Mouse (Mus musculus) mouse embryonic stem cell (cell line): ENCODE results near the gene Fasn.
"Not testable (repeated sequence)": the region's sequence is repeated elsewhere in the genome, so short reads cannot be mapped to it uniquely, and the experiment has no call there.

Experiments
- in situ Hi-C, 2 experiments: fragments of 300-500 bp; cut with MboI; formaldehyde crosslinking; loops; 1 replicate in 1 of 2; 3 replicates in 1 of 2; pipeline ENCODE4 v1.14.3; 2019 to 2020; ENCODE audit warnings: low sequenced_read_pairs in 2 of 2, low pct_unique_long_range_greater_than_20kb in 1 of 2, mixed read lengths in 1 of 2; ENCODE audit not compliant: unreplicated experiment in 1 of 2

The Fasn gene

GRCm38 (mm10) chr11:120804769-120805168 lies 19.6 kb downstream of the Fasn start:
- in situ Hi-C loops: no loop called here

GRCm38 (mm10) chr11:120804274-120804673 lies 20.1 kb downstream of the Fasn start:
- in situ Hi-C loops: no loop called here

- in situ Hi-C loops: no loop called here
Measured at GRCm38 (mm10) chr11:120800061-120800904, 24.1 kb downstream of the Fasn start.

- in situ Hi-C loops: no loop called here
Measured at GRCm38 (mm10) chr11:120799316-120799890, 24.9 kb downstream of the Fasn start.

- in situ Hi-C loops: no loop called here
Measured at GRCm38 (mm10) chr11:120798244-120798643, 26.1 kb downstream of the Fasn start.

GRCm38 (mm10) chr11:120796614-120796946 lies 27.8 kb downstream of the Fasn start:
- in situ Hi-C loops: no loop called here

GRCm38 (mm10) chr11:120795756-120796613 lies 28.4 kb downstream of the Fasn start, which contains the start of gene Dus1l:
Gene Dus1l (minus strand): TSS chr11:120796403.
- in situ Hi-C loops: no loop called here

GRCm38 (mm10) chr11:120792652-120793051 lies 31.7 kb downstream of the Fasn start:
- in situ Hi-C loops: no loop called here

GRCm38 (mm10) chr11:120789810-120790209 lies 34.5 kb downstream of the Fasn start:
- in situ Hi-C loops: no loop called here

- in situ Hi-C loops: no loop called here
Measured at GRCm38 (mm10) chr11:120789355-120789754, 35.0 kb downstream of the Fasn start.

GRCm38 (mm10) chr11:120788460-120788859 lies 35.9 kb downstream of the Fasn start:
- in situ Hi-C loops: not testable (repeated sequence)

GRCm38 (mm10) chr11:120785145-120785544 lies 39.2 kb downstream of the Fasn start:
- in situ Hi-C loops: no loop called here

- in situ Hi-C loops: no loop called here
Measured at GRCm38 (mm10) chr11:120784064-120784791, 40.1 kb downstream of the Fasn start, which contains the start of the genes Rfng and Gps1. Gene Rfng (minus strand): TSS chr11:120784207. Gene Gps1 (plus strand): TSS chr11:120784272.

- in situ Hi-C loops: no loop called here
Measured at GRCm38 (mm10) chr11:120783426-120784063, 40.8 kb downstream of the Fasn start.

- in situ Hi-C loops: not testable (repeated sequence)
Measured at GRCm38 (mm10) chr11:120781361-120781760, 43.0 kb downstream of the Fasn start.

GRCm38 (mm10) chr11:120779876-120780275 lies 44.5 kb downstream of the Fasn start:
- in situ Hi-C loops: no loop called here

- in situ Hi-C loops: no loop called here
Measured at GRCm38 (mm10) chr11:120777123-120777522, 47.2 kb downstream of the Fasn start.
